Mouse (Mus musculus): ENCODE results near the gene Olfr1507. TPM values are rescaled to one million over a fixed set of nuclear protein-coding genes. Genes with fewer than 3 reads are reported as not detected.

Gene Olfr1507
- polyA plus RNA-seq, 1 experiment from 2014 or later, result not detected

Other genes starting within 250 kb of the Olfr1507 start
- gene Chd8, start 238.0 kb downstream of the Olfr1507 start, polyA plus RNA-seq (2014; fragmentation: Nextera tagmentation; extraction: Ambion mirVana), result 28.2 and 30.3 TPM in 2 replicates
- 39.2 and 39.7 TPM in 2 replicates for gene Tox4, start 216.6 kb downstream of the Olfr1507 start, polyA plus RNA-seq (2014; fragmentation: Nextera tagmentation; extraction: Ambion mirVana)
- 16.4 and 16.8 TPM in 2 replicates for gene Rab2b, start 216.2 kb downstream of the Olfr1507 start, polyA plus RNA-seq (2014; fragmentation: Nextera tagmentation; extraction: Ambion mirVana)
- 20.5 and 24.1 TPM in 2 replicates for gene Mettl3, start 190.6 kb downstream of the Olfr1507 start, polyA plus RNA-seq (2014; fragmentation: Nextera tagmentation; extraction: Ambion mirVana)
- gene Sall2, start 167.0 kb downstream of the Olfr1507 start, polyA plus RNA-seq (2014; fragmentation: Nextera tagmentation; extraction: Ambion mirVana), result 6.0 and 6.2 TPM in 2 replicates
- not detected in 2 replicates for gene Olfr1513, start 139.3 kb downstream of the Olfr1507 start, polyA plus RNA-seq (2014; fragmentation: Nextera tagmentation; extraction: Ambion mirVana)
- not detected in 2 replicates for gene Olfr1512, start 116.6 kb downstream of the Olfr1507 start, polyA plus RNA-seq (2014; fragmentation: Nextera tagmentation; extraction: Ambion mirVana)
- not detected in 2 replicates for gene Olfr1511, start 98.4 kb downstream of the Olfr1507 start, polyA plus RNA-seq (2014; fragmentation: Nextera tagmentation; extraction: Ambion mirVana)
- gene Olfr1510, start 81.4 kb downstream of the Olfr1507 start, polyA plus RNA-seq (2014; fragmentation: Nextera tagmentation; extraction: Ambion mirVana), result not detected in 2 replicates
- not detected in 2 replicates for gene Olfr1509, start 52.8 kb downstream of the Olfr1507 start, polyA plus RNA-seq (2014; fragmentation: Nextera tagmentation; extraction: Ambion mirVana)
- gene Olfr1508, start 28.3 kb downstream of the Olfr1507 start, polyA plus RNA-seq (2014; fragmentation: Nextera tagmentation; extraction: Ambion mirVana), result not detected in 2 replicates

Data from heart, embryonic 14.5 days (tissue).